Mouse (Mus musculus) cerebellum, adult 9-10 months (tissue): Measurements from ENCODE around the gene Aldh16a1.
A peak's percentile ranks its signal among the peaks of the same experiment; 100 is the strongest.

Source experiments
- DNase-seq: peaks from one replicate; pipeline ENCODE4 v3.0.0; 2022

Gene Aldh16a1

GRCm38 (mm10) chr7:45154096-45154992 is at the start of gene Aldh16a1, which contains the start of gene Pih1d1:
TSS of gene Aldh16a1 (minus strand) at chr7:45154584.
TSS of gene Pih1d1 (plus strand) at chr7:45154303.
- peak; percentile 97 for DNase-seq

GRCm38 (mm10) chr7:45202654-45203053 is 48.3 kb upstream of the Aldh16a1 start:
- peak; percentile 18 for DNase-seq

DNA sequence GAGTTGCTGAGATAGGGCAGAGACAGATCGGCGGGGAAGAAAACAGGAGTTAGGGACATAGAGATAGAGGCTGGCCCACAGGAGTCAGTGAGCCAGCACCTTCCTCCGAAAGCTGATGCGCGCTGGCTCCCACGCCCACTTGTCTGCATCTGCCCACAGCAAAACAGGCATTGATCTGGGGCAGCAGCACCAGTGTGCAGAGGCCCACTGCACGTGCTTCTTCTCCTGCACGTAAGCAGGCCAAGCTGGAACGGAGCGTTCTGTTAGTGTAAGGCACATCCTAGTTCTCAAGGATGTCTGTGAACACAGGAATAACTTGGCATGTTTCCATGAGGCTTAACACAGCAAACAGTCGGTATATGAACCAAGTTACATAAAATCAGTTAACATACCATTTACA is 44.6 kb upstream of the Aldh16a1 start:
- peak; percentile 62 for DNase-seq

- peak; percentile 95 for DNase-seq
Measured at GRCm38 (mm10) chr7:45198435-45198834, 44.1 kb upstream of the Aldh16a1 start.

GRCm38 (mm10) chr7:45196994-45197393 is 42.6 kb upstream of the Aldh16a1 start:
- DNase-seq: no peak

GRCm38 (mm10) chr7:45196176-45196535 is 41.8 kb upstream of the Aldh16a1 start:
- DNase-seq: peak; percentile 51

DNA sequence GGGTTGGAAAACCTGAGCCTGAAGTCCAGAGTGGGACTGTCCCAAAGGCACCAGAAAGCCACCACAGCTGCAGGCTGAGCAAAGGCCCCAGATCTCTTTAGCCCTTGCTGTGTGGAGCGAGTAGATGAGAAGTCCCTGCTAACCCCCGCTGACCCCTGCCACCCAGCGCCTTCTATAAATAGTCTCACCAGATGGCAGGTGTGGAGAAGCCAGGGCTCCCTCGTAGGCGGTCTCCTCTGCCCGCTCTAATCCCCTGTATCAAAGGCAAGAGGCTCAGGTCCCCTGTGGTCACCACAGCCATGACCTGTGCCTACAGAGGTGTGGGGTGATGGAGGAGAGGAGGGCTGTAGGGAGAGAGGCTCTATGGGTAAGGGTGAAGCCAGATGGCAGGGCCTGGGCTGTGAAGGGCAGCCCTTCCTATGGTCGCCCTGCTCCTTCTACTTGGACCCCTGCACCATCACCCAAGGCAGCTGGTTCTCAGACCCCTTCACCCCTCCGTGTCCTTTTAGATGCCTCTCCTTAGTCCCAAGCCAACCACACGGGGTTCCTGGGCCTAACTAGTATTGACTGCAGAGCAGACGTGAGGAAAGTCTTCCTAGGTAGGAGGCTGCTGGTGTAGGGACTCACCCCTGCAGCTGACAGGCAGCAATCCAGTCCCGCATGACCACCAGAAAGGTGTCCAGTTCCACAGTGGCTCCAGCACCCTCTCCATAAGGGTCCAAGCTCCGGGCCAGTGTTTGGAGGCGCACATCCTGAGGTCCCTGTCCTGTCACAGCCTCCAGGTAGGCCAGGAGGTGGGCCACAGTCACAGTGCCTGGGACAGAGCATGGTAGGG is 41.2 kb upstream of the Aldh16a1 start:
- DNase-seq: peak; percentile 75

DNA sequence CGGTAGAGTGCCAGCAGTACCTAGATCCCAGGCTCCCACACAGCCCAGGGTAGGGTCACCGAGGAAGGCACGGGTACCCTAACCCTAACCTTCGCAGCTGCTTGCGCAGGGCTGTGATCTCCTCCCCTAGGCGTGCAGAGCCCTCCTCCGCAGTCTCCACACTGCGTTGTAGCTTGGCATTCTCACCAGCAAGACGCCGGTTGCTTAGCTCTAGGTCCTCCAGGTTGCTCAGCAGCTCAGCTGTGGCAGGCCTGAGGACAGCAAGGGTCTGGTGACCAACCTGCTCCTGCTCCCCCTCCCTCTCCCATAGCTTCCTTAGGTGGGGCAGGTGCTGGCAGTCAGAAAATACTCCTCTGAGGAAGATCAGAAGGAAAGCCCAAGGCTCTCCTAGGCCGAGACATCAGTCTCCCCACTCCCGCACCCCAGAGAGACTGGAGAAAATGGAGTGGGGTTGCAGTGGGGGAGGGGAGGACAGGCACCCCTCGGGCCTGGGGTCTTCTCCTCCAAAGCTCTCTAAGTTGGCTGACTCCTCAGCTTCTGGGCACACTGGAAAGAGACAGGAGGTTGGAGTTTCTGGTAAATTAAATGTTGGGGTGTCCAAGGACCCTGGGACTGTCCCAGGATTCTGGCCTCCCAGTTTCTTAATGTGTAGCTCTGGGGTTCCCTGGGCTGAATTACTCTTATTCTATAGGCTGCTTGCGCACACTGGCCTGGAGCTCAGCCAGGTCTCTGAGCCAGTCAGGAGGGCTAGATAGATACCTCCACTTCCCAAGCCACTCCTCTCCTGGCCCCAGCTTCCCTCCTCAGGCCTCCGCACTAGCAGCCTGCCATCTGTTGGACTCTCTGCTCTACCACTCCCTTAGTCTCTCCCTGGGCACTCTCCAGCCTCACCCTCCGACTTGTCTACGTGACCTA is 39.7 kb upstream of the Aldh16a1 start:
- DNase-seq: peak; percentile 77

GRCm38 (mm10) chr7:45193406-45193805 is 39.0 kb upstream of the Aldh16a1 start:
- DNase-seq: peak; percentile 79

GRCm38 (mm10) chr7:45192585-45193310 is 38.4 kb upstream of the Aldh16a1 start:
- DNase-seq: peak; percentile 56

DNA sequence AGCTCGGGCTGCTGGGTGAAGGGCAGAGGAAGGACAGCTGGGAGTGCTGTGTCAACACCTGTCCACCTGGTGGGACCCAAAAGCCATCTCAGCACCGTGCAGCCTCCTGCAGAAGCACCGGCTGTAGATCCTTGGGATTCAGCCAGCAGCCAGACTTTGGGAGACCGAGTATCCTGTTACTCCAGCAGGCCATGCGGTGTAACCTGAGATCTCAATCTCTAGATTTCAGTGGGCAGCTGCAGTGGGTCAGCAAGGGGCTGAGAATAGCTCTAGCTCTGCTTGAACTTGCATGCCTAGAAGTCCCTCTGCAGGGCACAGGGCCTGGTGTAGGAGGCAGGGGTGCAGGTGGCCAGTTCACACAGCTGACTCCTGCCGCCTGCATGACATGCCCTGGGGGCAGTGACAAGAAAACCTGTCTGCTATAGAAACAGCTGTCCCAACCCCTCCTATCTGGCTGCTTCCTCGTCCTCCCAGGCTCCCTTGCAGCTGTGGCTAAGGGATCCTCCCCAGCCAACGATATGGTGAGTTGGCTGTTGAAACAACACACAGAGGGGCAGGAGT is 37.5 kb upstream of the Aldh16a1 start:
- DNase-seq: peak; percentile 90

DNA sequence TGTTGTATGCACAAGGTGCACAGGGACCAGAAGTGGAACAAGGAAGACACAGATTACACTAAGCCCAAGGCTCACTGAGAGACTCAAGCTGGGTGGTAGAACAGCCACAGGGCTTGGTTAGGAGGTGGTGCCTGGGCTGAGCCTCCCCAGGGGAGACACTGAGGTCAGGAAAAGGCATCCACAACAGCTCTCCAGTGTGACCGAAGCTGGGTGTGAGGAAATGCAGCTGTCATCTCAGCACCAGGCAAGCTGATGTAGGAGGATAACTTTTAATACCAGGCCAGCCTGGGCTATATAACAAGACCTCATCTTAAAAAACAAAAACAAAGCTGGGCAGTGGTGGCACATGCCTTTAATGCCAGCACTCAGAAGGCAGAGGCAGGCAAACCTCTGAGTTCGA is 36.8 kb upstream of the Aldh16a1 start:
- DNase-seq: no peak

DNA sequence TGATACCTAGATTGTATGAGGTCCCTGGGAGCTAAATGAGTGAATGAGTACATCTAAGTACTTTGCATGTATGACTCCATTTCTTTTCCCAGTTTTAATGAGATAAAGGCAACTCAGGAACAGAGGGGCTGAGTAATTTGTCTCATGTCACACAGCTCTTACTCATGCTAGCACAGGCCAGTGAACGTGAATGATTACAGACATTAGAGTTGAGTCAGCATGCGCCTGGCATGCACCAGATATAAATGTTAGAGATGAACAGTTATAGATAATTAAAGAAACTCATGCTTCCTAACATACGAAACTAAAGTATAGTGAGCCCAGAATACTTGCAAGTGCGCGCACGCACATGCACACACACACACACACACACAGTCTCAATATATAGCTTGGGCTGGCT is 35.8 kb upstream of the Aldh16a1 start:
- DNase-seq: no peak

DNA sequence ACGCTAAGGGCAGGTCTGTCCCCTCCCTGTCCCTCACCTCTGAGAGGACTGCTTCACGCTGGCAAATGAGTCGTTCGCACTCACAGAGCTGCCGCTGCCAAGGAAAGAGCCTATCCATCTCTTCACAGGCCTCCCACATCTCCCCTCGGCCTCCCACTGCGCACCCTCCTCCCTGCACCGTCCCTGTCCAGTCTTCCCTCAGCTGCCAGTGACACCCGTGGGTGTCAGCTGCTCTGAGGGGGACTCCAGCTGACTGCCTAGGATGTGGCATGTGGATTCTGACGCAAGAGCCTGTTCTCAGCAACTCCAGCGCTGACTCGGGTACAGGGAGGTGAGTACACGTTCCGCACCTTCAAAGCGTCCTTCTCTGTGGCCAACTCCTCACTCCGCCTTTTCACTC is 35.2 kb upstream of the Aldh16a1 start:
- no peak for DNase-seq

GRCm38 (mm10) chr7:45185921-45186320 is 31.5 kb upstream of the Aldh16a1 start:
- no peak for DNase-seq

DNA sequence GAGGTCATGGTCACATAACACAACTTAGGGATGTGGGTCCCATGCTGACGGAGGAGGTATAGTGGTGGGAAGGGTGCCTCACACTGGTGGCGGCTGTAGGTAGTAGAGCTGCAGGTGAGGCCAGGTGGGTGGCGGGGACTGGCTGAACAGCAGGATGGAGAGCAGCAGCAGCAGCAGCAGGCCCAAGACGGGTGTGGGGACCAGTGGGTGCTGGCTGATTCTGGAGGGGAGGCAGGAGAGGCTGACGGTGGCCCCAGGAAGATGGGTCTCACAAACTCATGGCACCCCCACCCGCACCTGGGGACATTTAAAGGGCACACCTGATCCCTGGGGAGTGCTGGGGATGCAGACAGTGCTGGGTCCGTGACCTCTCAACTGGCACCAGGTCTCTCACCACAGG is 29.3 kb upstream of the Aldh16a1 start:
- DNase-seq: no peak

DNA sequence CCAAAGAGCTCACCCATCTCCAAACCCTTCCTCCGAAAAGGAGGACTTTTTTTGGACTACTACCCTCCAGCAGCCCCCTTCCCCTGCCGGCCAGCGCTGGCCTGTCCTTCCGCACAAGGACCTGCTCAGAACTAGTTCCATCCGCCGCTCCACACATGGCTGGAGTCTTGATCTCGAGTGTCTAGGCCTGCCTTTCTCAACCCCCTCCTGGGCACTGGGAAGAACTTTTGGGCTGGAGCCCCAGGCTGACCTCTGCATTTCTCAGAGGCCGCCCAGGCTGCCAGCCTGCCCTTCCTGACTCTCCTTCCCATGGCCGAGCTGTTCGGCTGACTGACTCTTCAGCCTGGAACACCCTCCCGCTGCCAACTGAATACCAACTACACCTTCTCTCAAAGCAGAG is 28.2 kb upstream of the Aldh16a1 start:
- DNase-seq: peak; percentile 51

DNA sequence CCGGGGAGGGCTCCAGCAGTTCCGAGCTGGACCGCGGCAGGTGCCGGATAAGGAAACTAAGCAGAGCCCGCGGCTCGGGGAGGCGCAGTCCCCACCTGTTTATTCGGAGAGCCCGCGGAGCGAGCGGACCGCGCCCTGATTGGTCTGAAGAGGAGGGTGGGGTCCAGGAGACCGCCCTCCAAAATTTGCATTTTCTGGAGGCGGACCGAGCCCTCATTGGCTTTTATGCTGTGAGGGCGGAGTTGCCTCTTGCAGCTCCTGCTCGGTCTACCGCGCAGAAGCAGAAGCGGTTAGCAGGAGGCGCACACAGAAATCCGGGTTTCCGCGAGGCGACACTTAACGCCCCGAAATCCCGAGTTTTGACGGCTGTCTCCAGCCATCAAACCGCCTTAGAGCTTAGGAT is 27.8 kb upstream of the Aldh16a1 start:
- DNase-seq: peak; percentile 89

GRCm38 (mm10) chr7:45181540-45181939 is 27.2 kb upstream of the Aldh16a1 start:
- DNase-seq: no peak

- DNase-seq: peak; percentile 63
Measured at GRCm38 (mm10) chr7:45180896-45181477, 26.6 kb upstream of the Aldh16a1 start, which contains the start of gene Pth2. TSS of gene Pth2 (plus strand) at chr7:45180995.

GRCm38 (mm10) chr7:45179469-45179868 is 25.1 kb upstream of the Aldh16a1 start, which contains the start of gene Gfy:
TSS of gene Gfy (minus strand) at chr7:45179569.
- no peak for DNase-seq
